Mouse (Mus musculus) lung, adult 2 months (tissue): Measurements from ENCODE around the gene Pla2g4b. TPM values are rescaled to one million over a fixed set of nuclear protein-coding genes. Genes with fewer than 3 reads are reported as not detected.

Experiments
- DNase-seq: peaks from one replicate; pipeline ENCODE4 v3.0.0; 2022
- H3K4me1 ChIP-seq: fragments of 200-500 bp; 2 replicates; pipeline ENCODE4 v1.6.1; 2011; ENCODE audit warnings: low read length; ENCODE audit not compliant: control insufficient read depth, insufficient read depth
- H3K4me3 ChIP-seq: fragments of 200-500 bp; replicated peaks from 2 replicates; pipeline ENCODE3; 2011; ENCODE audit warnings: low read depth, mild to moderate bottlenecking, control low read depth, low read length; ENCODE audit errors: extremely low read depth
- CTCF ChIP-seq: fragments of 200-500 bp; IDR thresholded peaks from 2 replicates; pipeline ENCODE4 v1.5.1; 2011; ENCODE audit warnings: mild to moderate bottlenecking, low read length, control low read depth; ENCODE audit not compliant: insufficient read depth
- POLR2A ChIP-seq: fragments of 200-500 bp; IDR thresholded peaks from 2 replicates; pipeline ENCODE4 v1.6.1; 2011; ENCODE audit warnings: low read depth, mild to moderate bottlenecking, control low read depth, low read length, borderline replicate concordance; ENCODE audit errors: extremely low read depth
- WGBS: fragments of 180-500 bp; shearing (Covaris S2); methylation state at CpG from one replicate; pipeline ENCODE4 v1.1.7; 2018; 5-methylcytosine and 5-hydroxymethylcytosine counted together
- polyA plus RNA-seq: library from polyadenylated mRNA; depleted of rRNA; stranded (reverse); fragments of >200 nt; gene quantifications from 2 replicates; pipeline ENCODE4 v1.2.3, GENCODE M21; 2012

Pla2g4b gene
- polyA plus RNA-seq, 1 experiment: 20.6 TPM

- DNase-seq: no peak
- 75% methylated on average over 4 of the region's 4 CpGs for WGBS
- Histone ChIP-seq H3K4me3 (no peak overlapping the region), H3K4me1 (no peaks in the 10 kb centered on the region)
- no peak for TF ChIP-seq CTCF
- TF ChIP-seq POLR2A: no peak
Observed at GRCm38 (mm10) chr2:120058818-120059217, 25.6 kb downstream of the Pla2g4b start.

- 65% methylated on average over 3 of the region's 3 CpGs for WGBS
Observed at GRCm38 (mm10) chr2:120059466-120059865, 26.2 kb downstream of the Pla2g4b start.

GRCm38 (mm10) chr2:120060190-120060589 lies 27.0 kb downstream of the Pla2g4b start:
- 55% methylated on average over 6 of the region's 6 CpGs for WGBS
- DNase-seq: peak; percentile 69
- H3K4me3 ChIP-seq: no peak overlapping the region
- no peak for TF ChIP-seq POLR2A
- TF ChIP-seq CTCF: no peak
- H3K4me1 ChIP-seq: no peaks in the 10 kb centered on the region

More at GRCm38 (mm10) chr2:120059466-120059865, 26.2 kb downstream of the Pla2g4b start:
- Histone ChIP-seq H3K4me3 (no peak overlapping the region), H3K4me1 (no peaks in the 10 kb centered on the region)
- TF ChIP-seq CTCF (no peak), POLR2A (no peak)
- peak; percentile 27 for DNase-seq

DNA sequence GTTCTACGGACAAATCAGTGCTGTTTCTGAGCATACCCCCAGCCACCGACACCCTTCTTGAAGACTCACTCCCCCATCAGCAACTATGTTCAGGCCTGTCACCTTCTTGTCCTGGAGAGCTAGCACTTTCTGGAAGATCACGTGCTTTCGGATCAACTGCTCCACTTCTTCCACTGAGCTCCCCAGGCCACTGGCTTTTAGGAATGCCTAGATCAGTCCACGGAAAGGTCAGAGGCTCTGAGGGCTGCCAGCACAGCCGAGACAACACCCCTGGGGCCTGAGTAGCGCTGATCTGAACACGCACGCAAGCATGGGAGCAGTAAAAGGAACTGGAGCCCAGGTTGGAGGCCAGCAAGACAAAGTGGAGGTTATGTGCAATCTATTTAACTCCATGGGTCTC lies 27.4 kb downstream of the Pla2g4b start:
- H3K4me3 ChIP-seq: no peak overlapping the region
- 66% methylated on average over 9 of the region's 9 CpGs for WGBS
- DNase-seq: peak; percentile 25
- TF ChIP-seq POLR2A (no peak), CTCF (no peak)
- H3K4me1 ChIP-seq: no peaks in the 10 kb centered on the region

GRCm38 (mm10) chr2:120062248-120062647 lies 29.0 kb downstream of the Pla2g4b start:
- WGBS: 84% methylated on average over 8 of the region's 8 CpGs

GRCm38 (mm10) chr2:120064639-120065038 lies 31.4 kb downstream of the Pla2g4b start:
- Histone ChIP-seq H3K4me1 (no peaks in the 10 kb centered on the region), H3K4me3 (no peak overlapping the region)
- TF ChIP-seq CTCF: no peak
- TF ChIP-seq POLR2A: no peak
- 79% methylated on average over 6 of the region's 6 CpGs for WGBS
- no peak for DNase-seq

More at GRCm38 (mm10) chr2:120062248-120062647, 29.0 kb downstream of the Pla2g4b start:
- no peak for DNase-seq
- no peak overlapping the region for H3K4me3 ChIP-seq
- H3K4me1 ChIP-seq: no peaks in the 10 kb centered on the region
- TF ChIP-seq CTCF (no peak), POLR2A (no peak)

DNA sequence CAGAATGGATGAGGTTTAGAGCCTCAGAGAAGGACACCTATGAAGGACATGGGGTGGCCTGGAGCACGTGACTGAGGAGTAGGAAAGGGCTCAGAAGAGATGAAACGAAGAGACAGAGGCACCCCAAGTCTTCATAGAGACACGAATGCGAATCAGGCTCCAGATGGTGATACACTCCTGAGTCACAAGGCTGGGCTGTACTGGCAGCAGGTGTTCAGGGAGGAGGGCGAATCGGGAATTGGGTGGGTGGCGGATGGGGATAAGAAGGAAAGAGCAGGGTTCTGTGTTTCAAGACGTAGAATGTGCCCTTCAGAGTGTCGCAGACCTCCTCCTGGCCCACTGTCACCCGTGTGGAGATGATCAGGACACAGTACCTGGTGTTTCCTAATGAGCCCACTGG lies 32.0 kb downstream of the Pla2g4b start:
- TF ChIP-seq CTCF: no peak
- WGBS: 92% methylated on average over 10 of the region's 10 CpGs
- DNase-seq: no peak
- Histone ChIP-seq H3K4me3 (no peak overlapping the region), H3K4me1 (no peaks in the 10 kb centered on the region)

DNA sequence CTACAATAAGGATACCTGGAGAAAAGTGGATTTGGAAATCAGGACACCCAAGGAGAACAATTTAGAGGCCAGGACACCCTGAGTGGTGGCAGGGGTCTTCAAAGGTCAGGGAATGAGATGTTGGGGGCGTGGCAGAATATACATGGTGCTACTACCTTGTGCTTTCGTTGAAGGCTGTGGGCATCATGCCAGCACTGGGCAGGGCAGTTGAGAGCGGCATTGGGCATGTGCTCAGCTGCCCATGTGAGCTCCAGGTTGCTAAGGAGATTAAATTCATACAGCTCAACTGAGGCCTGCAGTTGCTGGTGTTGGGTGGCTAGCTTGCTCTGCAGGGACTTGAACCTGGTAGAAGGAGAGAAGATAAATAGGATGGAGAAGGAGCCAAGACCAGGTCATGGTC lies 33.0 kb downstream of the Pla2g4b start:
- Histone ChIP-seq H3K4me1 (no peaks in the 10 kb centered on the region), H3K4me3 (no peak overlapping the region)
- no peak for TF ChIP-seq CTCF
- no peak for TF ChIP-seq POLR2A
- WGBS: 67% methylated on average over 3 of the region's 3 CpGs
- DNase-seq: peak; percentile 56

DNA sequence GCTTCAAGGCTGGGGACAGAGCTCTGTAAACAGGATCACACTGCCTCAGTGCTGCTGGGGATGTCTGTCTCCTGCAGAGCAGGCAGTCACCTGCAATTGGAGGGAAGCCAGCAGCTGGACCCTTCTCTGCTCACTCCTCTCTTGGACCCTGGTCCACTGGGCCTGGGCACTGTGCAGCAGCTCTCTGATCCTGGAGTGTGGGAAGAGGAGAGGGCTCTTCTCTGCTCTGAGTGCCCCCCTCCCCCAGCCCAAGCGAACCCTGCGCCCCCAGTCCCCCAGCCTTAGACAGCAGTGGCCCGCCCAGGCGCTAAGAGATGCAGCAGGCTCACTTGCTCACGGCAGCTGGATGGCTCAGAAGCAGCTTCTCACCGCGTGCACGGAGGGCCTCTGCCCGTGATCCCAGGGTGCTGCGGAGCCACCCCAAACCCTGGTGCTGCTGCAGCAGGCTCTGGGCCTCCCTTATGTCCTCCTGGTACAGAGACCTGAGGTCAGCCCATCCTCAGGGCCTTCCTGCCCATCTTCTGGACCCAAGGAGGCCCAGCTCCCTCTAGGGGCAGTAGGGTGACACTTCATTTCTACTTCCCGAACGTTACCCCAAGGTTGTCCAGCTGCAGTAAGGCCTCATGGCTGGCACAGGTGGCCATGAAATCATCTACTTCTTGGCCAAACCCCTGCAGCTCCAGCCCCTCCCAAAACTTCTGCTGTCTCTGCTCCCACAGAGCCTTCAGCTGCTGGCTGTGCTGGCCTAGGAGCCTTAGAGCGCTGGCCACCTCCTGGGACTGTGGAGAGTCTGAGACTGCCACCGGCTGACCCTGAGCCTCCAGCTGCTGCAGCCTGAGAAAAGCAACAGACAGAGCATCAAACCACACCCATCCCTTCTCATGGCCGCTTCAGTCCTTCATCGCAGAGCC lies 35.6 kb downstream of the Pla2g4b start:
- TF ChIP-seq CTCF (peak; percentile 75), POLR2A (no peak)
- DNase-seq: peak; percentile 36
- 50% methylated on average over 16 of the region's 16 CpGs for WGBS
- no peak overlapping the region for H3K4me3 ChIP-seq
- H3K4me1 ChIP-seq: no peaks in the 10 kb centered on the region

DNA sequence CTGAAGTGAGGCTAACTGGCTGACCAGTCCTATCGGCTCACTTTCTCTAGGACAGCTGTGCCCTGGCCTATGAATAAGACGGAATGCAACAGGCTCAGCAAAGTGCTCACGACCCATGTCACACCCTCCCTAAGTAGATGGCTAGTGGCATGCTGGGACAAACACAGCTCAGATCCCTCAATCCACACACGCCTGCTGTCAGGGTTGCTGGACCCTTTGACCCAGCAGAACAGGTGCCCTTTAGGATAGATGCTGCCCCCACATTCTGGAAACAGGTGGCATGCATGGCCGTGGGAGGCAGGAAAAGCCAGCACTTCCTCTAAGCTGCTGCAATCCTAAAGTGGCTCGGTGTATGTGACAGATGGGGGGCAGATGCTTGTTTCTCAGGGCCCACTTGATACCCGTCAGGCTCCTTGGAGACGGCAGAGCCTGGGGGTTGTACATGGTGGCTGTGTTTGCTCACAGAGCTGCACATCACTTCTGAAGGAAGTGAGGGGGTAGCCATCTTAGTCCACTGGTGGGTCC lies 36.3 kb downstream of the Pla2g4b start:
- DNase-seq: no peak
- TF ChIP-seq POLR2A (no peak), CTCF (no peak)
- WGBS: 68% methylated on average over 8 of the region's 8 CpGs
- H3K4me3 ChIP-seq: no peak overlapping the region
- no peaks in the 10 kb centered on the region for H3K4me1 ChIP-seq
